Mouse (Mus musculus): ENCODE measurements around the gene Catsper2.
"Not testable (repeated sequence)": the region's sequence is repeated elsewhere in the genome, so short reads cannot be mapped to it uniquely, and the experiment has no call there.

Catsper2 gene

GRCm38 (mm10) chr2:121434854-121435253 is 21.3 kb upstream of the Catsper2 start:
- no peak for DNase-seq (ENCODE audit: low read depth, low spot score)

GRCm38 (mm10) chr2:121425890-121426289 is 12.3 kb upstream of the Catsper2 start:
- no peak for DNase-seq (ENCODE audit: low read depth, low spot score)

- DNase-seq (ENCODE audit: low read depth, low spot score): no peak
Measured at GRCm38 (mm10) chr2:121423166-121423565, 9.6 kb upstream of the Catsper2 start.

GRCm38 (mm10) chr2:121418476-121418875 is 4.9 kb upstream of the Catsper2 start:
- DNase-seq (ENCODE audit: low read depth, low spot score): no peak

- DNase-seq (ENCODE audit: low read depth, low spot score): no peak
Measured at GRCm38 (mm10) chr2:121416356-121416755, 2.8 kb upstream of the Catsper2 start.

GRCm38 (mm10) chr2:121415591-121415990 is 2.0 kb upstream of the Catsper2 start:
- no peak for DNase-seq (ENCODE audit: low read depth, low spot score)

GRCm38 (mm10) chr2:121415103-121415502 is 1.5 kb upstream of the Catsper2 start:
- DNase-seq (ENCODE audit: low read depth, low spot score): no peak

- peak; percentile 25 for DNase-seq (ENCODE audit: low read depth, low spot score)
Measured at GRCm38 (mm10) chr2:121414139-121414685, 620 bp upstream of the Catsper2 start.

- DNase-seq (ENCODE audit: low read depth, low spot score): peak; percentile 30
Measured at GRCm38 (mm10) chr2:121412843-121413386, 677 bp downstream of the Catsper2 start.

- DNase-seq (ENCODE audit: low read depth, low spot score): peak; percentile 8
Measured at GRCm38 (mm10) chr2:121408160-121408559, 5.4 kb downstream of the Catsper2 start.

- no peak for DNase-seq (ENCODE audit: low read depth, low spot score)
Measured at GRCm38 (mm10) chr2:121403296-121403695, 10.3 kb downstream of the Catsper2 start.

- peak; percentile 36 for DNase-seq (ENCODE audit: low read depth, low spot score)
Measured at GRCm38 (mm10) chr2:121396624-121397023, 17.0 kb downstream of the Catsper2 start.

GRCm38 (mm10) chr2:121386961-121387575 is 26.5 kb downstream of the Catsper2 start, which contains the start of gene Strc:
Strc (minus strand) TSS chr2:121387168.
- not testable (repeated sequence) for DNase-seq (ENCODE audit: low read depth, low spot score)

- no peak for DNase-seq (ENCODE audit: low read depth, low spot score)
Measured at GRCm38 (mm10) chr2:121374766-121375165, 38.8 kb downstream of the Catsper2 start.

GRCm38 (mm10) chr2:121372266-121372665 is 41.3 kb downstream of the Catsper2 start:
- no peak for DNase-seq (ENCODE audit: low read depth, low spot score)

GRCm38 (mm10) chr2:121370921-121371320 is 42.7 kb downstream of the Catsper2 start:
- DNase-seq (ENCODE audit: low read depth, low spot score): no peak

GRCm38 (mm10) chr2:121368831-121369230 is 44.8 kb downstream of the Catsper2 start:
- peak; percentile 16 for DNase-seq (ENCODE audit: low read depth, low spot score)

GRCm38 (mm10) chr2:121363656-121364055 is 49.9 kb downstream of the Catsper2 start:
- DNase-seq (ENCODE audit: low read depth, low spot score): no peak

GRCm38 (mm10) chr2:121359461-121359860 is 54.1 kb downstream of the Catsper2 start:
- no peak for DNase-seq (ENCODE audit: low read depth, low spot score)

GRCm38 (mm10) chr2:121358381-121358780 is 55.2 kb downstream of the Catsper2 start:
- DNase-seq (ENCODE audit: low read depth, low spot score): no peak

GRCm38 (mm10) chr2:121357961-121358360 is 55.6 kb downstream of the Catsper2 start:
- no peak for DNase-seq (ENCODE audit: low read depth, low spot score)

- no peak for DNase-seq (ENCODE audit: low read depth, low spot score)
Measured at GRCm38 (mm10) chr2:121357494-121357893, 56.1 kb downstream of the Catsper2 start, which contains the start of gene Ckmt1. Ckmt1 (plus strand) TSS chr2:121357714.
